Mouse (Mus musculus) embryonic fibroblast, embryonic 13.5 days (primary cell): ENCODE results near the gene Ccdc85b. TPM values are rescaled to one million over a fixed set of nuclear protein-coding genes. Genes with fewer than 3 reads are reported as not detected.

Source experiments
- H3K27ac ChIP-seq: 2 replicates; pipeline ENCODE4 v1.5.1; 2012; ENCODE audit warnings: low read length, control low read depth, inconsistent platforms; ENCODE audit not compliant: insufficient read depth
- H3K4me1 ChIP-seq: 2 replicates; pipeline ENCODE4 v1.6.1; 2011; ENCODE audit warnings: low read length; ENCODE audit not compliant: control insufficient read depth, insufficient read depth
- H3K4me3 ChIP-seq: 2 replicates; pipeline ENCODE4 v1.5.1; 2011; ENCODE audit warnings: mild to moderate bottlenecking, control low read depth, low read length; ENCODE audit not compliant: insufficient read depth
- CTCF ChIP-seq: IDR thresholded peaks from 2 replicates; pipeline ENCODE4 v1.5.1; 2011; ENCODE audit warnings: mild to moderate bottlenecking, control low read depth, low read length, moderate library complexity, borderline replicate concordance; ENCODE audit not compliant: insufficient read depth
- POLR2A ChIP-seq: IDR thresholded peaks from 2 replicates; pipeline ENCODE4 v1.6.1; 2011; ENCODE audit warnings: low read depth, mild to moderate bottlenecking, control low read depth, low read length, moderate library complexity
- polyA plus RNA-seq: library from polyadenylated mRNA; stranded (reverse); fragments of >200 nt; gene quantifications from 2 replicates; pipeline ENCODE4 v1.2.4, GENCODE M21; 2011; ENCODE audit warnings: low read depth; ENCODE audit not compliant: missing spikeins, insufficient read length

Ccdc85b gene
- polyA plus RNA-seq, 1 experiment, result 3.0 TPM

GRCm38 (mm10) chr19:5429219-5429618, 28.5 kb downstream of the Ccdc85b start:
- no peak overlapping the region for H3K4me3 ChIP-seq
- no peak for TF ChIP-seq CTCF
- TF ChIP-seq POLR2A, result no peak
- peaks cover 45% of the 10 kb centered on the region for H3K4me1 ChIP-seq
- peak overlapping the region; percentile 88 for H3K27ac ChIP-seq

- H3K4me1 ChIP-seq, result peaks cover 33% of the 10 kb centered on the region
- TF ChIP-seq CTCF (no peak), POLR2A (no peak)
- peak overlapping the region; percentile 51; the same call in 1 of the 2 replicates for H3K27ac ChIP-seq
- no peak overlapping the region for H3K4me3 ChIP-seq
Measured at GRCm38 (mm10) chr19:5428083-5428482, 29.6 kb downstream of the Ccdc85b start.

GRCm38 (mm10) chr19:5426640-5427290, 30.9 kb downstream of the Ccdc85b start:
- no peak for TF ChIP-seq CTCF
- TF ChIP-seq POLR2A, result no peak
- Histone ChIP-seq H3K4me1 (peaks cover 24% of the 10 kb centered on the region), H3K27ac (no peak overlapping the region), H3K4me3 (no peak overlapping the region)

GRCm38 (mm10) chr19:5425906-5426565, 31.7 kb downstream of the Ccdc85b start:
- no peak for TF ChIP-seq CTCF
- no peak for TF ChIP-seq POLR2A
- Histone ChIP-seq H3K4me1 (peaks cover 19% of the 10 kb centered on the region), H3K4me3 (peak overlapping the region; percentile 93), H3K27ac (peak overlapping the region; percentile 70)

- Histone ChIP-seq H3K27ac (peak within 1 kb of the TSS; percentile 86), H3K4me3 (peak within 1 kb of the TSS; percentile 93), H3K4me1 (peaks cover 12% of the 10 kb centered on the region)
- peak; percentile 67 for TF ChIP-seq POLR2A
- no peak for TF ChIP-seq CTCF
Measured at GRCm38 (mm10) chr19:5424782-5425741, 32.6 kb downstream of the Ccdc85b start, which contains the start of the genes Drap1 and AI837181. Gene Drap1 (minus strand): TSS chr19:5424979. Gene AI837181 (plus strand): TSS chr19:5425144.

- TF ChIP-seq POLR2A (0 out of 2 replicates have a peak, but pooled peaks have one; percentile 41), CTCF (no peak)
- Histone ChIP-seq H3K27ac (peak overlapping the region; percentile 86), H3K4me3 (peak overlapping the region; percentile 65), H3K4me1 (peaks cover 6% of the 10 kb centered on the region)
Measured at GRCm38 (mm10) chr19:5424092-5424781, 33.5 kb downstream of the Ccdc85b start.

- TF ChIP-seq POLR2A (no peak), CTCF (no peak)
- Histone ChIP-seq H3K27ac (no peak overlapping the region), H3K4me3 (peak overlapping the region; percentile 65), H3K4me1 (peaks cover 2% of the 10 kb centered on the region; the same call in 1 of the 2 replicates)
Measured at GRCm38 (mm10) chr19:5423561-5423960, 34.1 kb downstream of the Ccdc85b start.

GRCm38 (mm10) chr19:5422895-5423443, 34.7 kb downstream of the Ccdc85b start:
- Histone ChIP-seq H3K4me1 (peaks cover 2% of the 10 kb centered on the region; the same call in 1 of the 2 replicates), H3K27ac (no peak overlapping the region), H3K4me3 (no peak overlapping the region)
- TF ChIP-seq CTCF (no peak), POLR2A (no peak)
